Comparison of ENCODE assay signal across 17 mouse cellular contexts in the genomic region with DNA sequence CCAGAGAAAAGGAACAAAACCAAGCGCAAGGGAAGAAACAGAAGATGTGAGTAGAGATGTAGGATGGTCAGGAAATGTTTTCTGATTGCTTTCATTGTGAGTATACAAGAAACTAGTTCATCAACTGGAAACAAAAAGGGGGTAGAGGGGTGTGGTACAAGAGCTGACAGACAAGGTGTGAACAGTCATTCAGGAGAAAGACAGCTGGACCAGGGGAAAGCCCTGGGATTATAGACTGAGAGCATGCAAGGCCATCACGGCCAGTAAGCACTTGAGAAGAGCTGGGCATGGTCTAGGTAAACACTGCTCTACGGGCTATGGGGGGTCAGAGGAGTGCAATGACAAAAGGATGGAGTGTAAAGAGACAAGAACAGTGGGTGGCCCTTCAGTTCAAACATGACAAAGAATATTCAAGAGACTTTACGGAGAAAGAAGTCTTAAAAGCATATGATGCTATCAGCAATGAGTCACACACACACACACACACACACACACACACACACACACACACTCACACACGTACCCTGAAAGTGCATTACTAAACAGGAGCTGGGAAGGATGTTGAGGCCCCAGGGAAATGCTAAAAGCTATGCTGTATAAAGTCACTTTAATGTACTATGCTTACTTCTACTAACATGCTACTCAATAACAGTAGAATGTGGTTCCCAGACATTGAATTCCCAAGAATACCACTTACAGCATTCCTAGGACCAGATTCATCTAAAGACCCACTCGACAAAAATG. TPM values are rescaled to one million over a fixed set of nuclear protein-coding genes. Genes with fewer than 3 reads are reported as not detected.
DNase-seq lines count a peak whose midpoint lies in the region; ATAC-seq and TF ChIP-seq lines count a peak whose summit lies in the region.
"Had no signal": no experiment of that assay in that cellular context is flagged by ENCODE, and none has a peak within 500 bp of the region (broad histone marks: within the 10 kb centered on the region; RNA-seq: fewer than 3 reads in every experiment).

No protein-coding gene starts in this region.

- H3K36me3 ChIP-seq in heart, embryonic 11.5 days (ENCODE audit: control insufficient read depth, insufficient read depth, low read length): no peaks in the 10 kb centered on the region
- no peaks in the 10 kb centered on the region for H3K36me3 ChIP-seq in spleen, adult 2 months (ENCODE audit: control insufficient read depth, insufficient read depth, low read length)
- H3K36me3 ChIP-seq: embryonic facial prominence, embryonic 12.5 days; hindbrain, embryonic 15.5 days; limb, embryonic 12.5 days had no signal

- ATAC-seq in heart, embryonic 11.5 days (replicated peaks; ENCODE audit: insufficient number of reproducible peaks, low FRiP score, low TSS enrichment): no peak
- ATAC-seq: forebrain, postnatal 0 days had no signal

- H3K9me3 ChIP-seq in heart, embryonic 11.5 days (replicated peaks; ENCODE audit: control insufficient read depth, low read length): no peaks in the 10 kb centered on the region
- H3K9me3 ChIP-seq: embryonic facial prominence, embryonic 12.5 days; hindbrain, embryonic 15.5 days; limb, embryonic 12.5 days had no signal

- peaks cover 33% of the 10 kb centered on the region for H3K4me1 ChIP-seq in heart, embryonic 11.5 days (ENCODE audit: control insufficient read depth, insufficient read depth, low read length)
- H3K4me1 ChIP-seq in spleen, adult 2 months (ENCODE audit: control insufficient read depth, insufficient read depth, insufficient read length): peaks cover 37% of the 10 kb centered on the region
- peaks cover 24% of the 10 kb centered on the region for H3K4me1 ChIP-seq in cortical plate, adult 2 months (ENCODE audit: control insufficient read depth, insufficient read depth, low read length)
- H3K4me1 ChIP-seq in cerebellum, adult 2 months (ENCODE audit: control insufficient read depth, insufficient read depth, low read length): peaks cover 15% of the 10 kb centered on the region; the same call in 1 of the 2 replicates
- H3K4me1 ChIP-seq: embryonic facial prominence, embryonic 12.5 days had no signal

- no peak overlapping the region for H3K9ac ChIP-seq in heart, embryonic 11.5 days (ENCODE audit: low read depth, low read length)
- H3K9ac ChIP-seq: embryonic facial prominence, embryonic 12.5 days; forebrain, postnatal 0 days; hindbrain, embryonic 15.5 days; limb, embryonic 12.5 days had no signal

- 70% methylated on average over 6 of the region's 6 CpGs for WGBS in heart, embryonic 11.5 days (ENCODE audit: insufficient replicate concordance)
- 60% methylated on average over 6 of the region's 6 CpGs for WGBS in spleen, adult 2 months
- 86% methylated on average over 6 of the region's 6 CpGs for WGBS in cerebellum, adult 2 months

- peak; percentile 79 for DNase-seq in heart, adult 11 months
- no peak for DNase-seq in spleen, adult 2 months (ENCODE audit: low read depth in 1 of 2, low spot score in 2 of 2)
- no peak for DNase-seq in spleen, postnatal 36 days (ENCODE audit: low spot score in 2 of 2)
- no peak for DNase-seq in cerebellum, adult 2 months
- DNase-seq in B cell, adult 2 months: no peak
- no peak for DNase-seq in kidney, adult 9 months
- DNase-seq: cerebellum, adult 11-12 months; forebrain, postnatal 0 days; kidney, adult 18-20 months; lung, postnatal 14 days; thymus, adult 18-20 months had no signal

- H3K27me3 ChIP-seq in heart, embryonic 11.5 days (ENCODE audit: control insufficient read depth, insufficient read depth, low read length): no peaks in the 10 kb centered on the region
- no peaks in the 10 kb centered on the region for H3K27me3 ChIP-seq in spleen, adult 2 months (ENCODE audit: control insufficient read depth, insufficient read depth, low read length)
- H3K27me3 ChIP-seq in cerebellum, adult 2 months (ENCODE audit: control insufficient read depth, insufficient read depth, low read length): no peaks in the 10 kb centered on the region
- H3K27me3 ChIP-seq: embryonic facial prominence, embryonic 12.5 days; hindbrain, embryonic 15.5 days; limb, embryonic 12.5 days had no signal

- no peak for TF ChIP-seq CTCF in spleen, adult 2 months (IDR thresholded peaks at IDR 0.05; ENCODE audit: extremely low read depth, insufficient read depth, insufficient read length, insufficient replicate concordance)
- TF ChIP-seq CTCF in cortical plate, adult 2 months (IDR thresholded peaks at IDR 0.05; ENCODE audit: extremely low read depth, insufficient read depth, low read length): no peak
- no peak for TF ChIP-seq CTCF in cerebellum, adult 2 months (IDR thresholded peaks at IDR 0.05; ENCODE audit: borderline replicate concordance, insufficient read depth, low read depth, low read length)

- no peak for TF ChIP-seq POLR2A in spleen, adult 2 months (IDR thresholded peaks at IDR 0.05; ENCODE audit: low read depth, low read length)
- no peak for TF ChIP-seq POLR2A in cortical plate, adult 2 months (IDR thresholded peaks at IDR 0.05; ENCODE audit: extremely low read depth, insufficient read depth, low read length)
- TF ChIP-seq POLR2A in cerebellum, adult 2 months (IDR thresholded peaks at IDR 0.05; ENCODE audit: borderline replicate concordance, insufficient read depth, low read length): no peak

- H3K4me3 ChIP-seq in heart, embryonic 11.5 days (ENCODE audit: low read depth, low read length): no peak overlapping the region
- H3K4me3 ChIP-seq in spleen, adult 2 months (ENCODE audit: extremely low read depth, insufficient read depth, insufficient read length): no peak overlapping the region
- H3K4me3 ChIP-seq in cortical plate, adult 2 months (ENCODE audit: insufficient read depth, low read length): no peak overlapping the region
- H3K4me3 ChIP-seq in cerebellum, adult 2 months (replicated peaks; ENCODE audit: insufficient read depth, low read depth, low read length): no peak overlapping the region
- H3K4me3 ChIP-seq: embryonic facial prominence, embryonic 12.5 days; hindbrain, embryonic 15.5 days; limb, embryonic 12.5 days had no signal

- no peak overlapping the region for H3K4me2 ChIP-seq in heart, embryonic 11.5 days
- H3K4me2 ChIP-seq: embryonic facial prominence, embryonic 12.5 days; hindbrain, embryonic 15.5 days; limb, embryonic 12.5 days; midbrain, embryonic 11.5 days had no signal

- no peak overlapping the region for H3K27ac ChIP-seq in heart, embryonic 11.5 days (ENCODE audit: low read depth, low read length)
- peak overlapping the region; percentile 81 for H3K27ac ChIP-seq in spleen, adult 2 months (ENCODE audit: insufficient read depth, low read length)
- peak overlapping the region; percentile 39 for H3K27ac ChIP-seq in cortical plate, adult 2 months (ENCODE audit: insufficient read depth, low read length)
- H3K27ac ChIP-seq in cerebellum, adult 2 months (ENCODE audit: insufficient read depth, low read length): no peak overlapping the region; the same call in 1 of the 2 replicates
- H3K27ac ChIP-seq: embryonic facial prominence, embryonic 12.5 days; hindbrain, embryonic 15.5 days; limb, embryonic 12.5 days had no signal

RNA-seq across cellular contexts. Expression of gene Cdc42se2, which starts 9.9 kb away (rescaled TPM):
- polyA plus RNA-seq in heart, embryonic 11.5 days (2014; fragmentation: Nextera tagmentation; extraction: Ambion mirVana): 65.6 and 70.3 TPM in 2 replicates
- 55.8 and 58.5 TPM in 2 replicates for polyA plus RNA-seq in spleen, adult 2 months (2012; rRNA removed)
- 137 and 140 TPM in 2 replicates for polyA plus RNA-seq in cortical plate, adult 2 months (2012; rRNA removed)
- polyA plus RNA-seq in cerebellum, adult 2 months (2012; rRNA removed): 60.8 and 61.5 TPM in 2 replicates

Comparison
In these comparisons a context has a peak if more than half of its experiments do, and no peak if none do; other contexts are left out.
1. H3K27ac ChIP-seq: peak in spleen, adult 2 months (single experiment) and cortical plate, adult 2 months (single experiment); none in heart, embryonic 11.5 days (single experiment) and cerebellum, adult 2 months (single experiment).